Mouse (Mus musculus): Measurements from ENCODE around the gene Gm4836.
"Not testable (repeated sequence)": the region's sequence is repeated elsewhere in the genome, so short reads cannot be mapped to it uniquely, and the experiment has no call there.

Gm4836 gene

DNA sequence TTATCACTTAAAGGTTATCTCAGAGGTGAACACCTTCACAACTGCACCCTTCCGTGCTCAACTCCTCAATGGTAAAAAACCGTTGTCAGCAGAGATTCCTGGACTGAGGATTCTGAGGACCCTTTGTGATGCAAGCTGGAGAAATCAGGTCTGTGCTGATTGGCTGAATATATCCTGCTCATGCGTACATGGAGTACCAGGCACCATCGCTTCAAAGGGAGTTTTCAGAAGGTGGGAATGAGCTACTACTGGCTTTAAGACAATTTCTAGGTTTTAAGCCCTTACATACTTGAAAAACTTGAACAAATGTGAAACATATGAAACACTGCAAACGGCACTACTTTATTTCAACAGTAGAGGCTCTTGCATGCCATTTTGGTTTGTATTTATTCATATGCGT lies at the start of gene Gm4836:
Gene Gm4836 (minus strand): TSS at position 101 of the 400 bp plus-strand sequence.
- DNase-seq, result not testable (repeated sequence)
